Mouse (Mus musculus): ENCODE results near the gene Prr3. TPM values are rescaled to one million over a fixed set of nuclear protein-coding genes. Genes with fewer than 3 reads are reported as not detected.
A peak's percentile ranks its signal among the peaks of the same experiment; 100 is the strongest.

Prr3 gene
- total RNA-seq, 1 experiment = 13.8 TPM

GRCm38 (mm10) chr17:35997713-35998510, 17.9 kb upstream of the Prr3 start:
- Histone ChIP-seq H3K9ac (ENCODE audit: insufficient read depth, low read depth, low read length, poor library complexity, severe bottlenecking) (no peak overlapping the region), H3K27ac (ENCODE audit: insufficient read depth, low read depth, low read length, poor library complexity, severe bottlenecking) (no peak overlapping the region), H3K9me3 (ENCODE audit: control insufficient read depth, insufficient read depth, low read depth, low read length) (no peaks in the 10 kb centered on the region), H3K4me3 (ENCODE audit: insufficient read depth in 1 of 2, low read depth in 1 of 2, low read length in 2 of 2, poor library complexity in 1 of 2, severe bottlenecking in 1 of 2) (peak overlapping the region in 1 of 2 experiments; percentile 28; a peak in 1 of 4 replicates), H3K4me1 (ENCODE audit: control insufficient read depth in 2 of 2, insufficient read depth in 2 of 2, low read length in 2 of 2, poor library complexity in 1 of 2) (peaks cover 5 to 12% of the 10 kb centered on the region in 2 experiments), H3K36me3 (ENCODE audit: control insufficient read depth, insufficient read depth, low read length, poor library complexity, severe bottlenecking) (no peaks in the 10 kb centered on the region)
- DNase-seq (ENCODE audit: low read depth, low spot score) = no peak
- TF ChIP-seq MAFK (IDR thresholded peaks at IDR 0.05; ENCODE audit: insufficient read depth, low read depth, low read length) = no peak
- TF ChIP-seq HCFC1 (IDR thresholded peaks at IDR 0.05; ENCODE audit: borderline replicate concordance, insufficient read depth, low read length) = no peak
- no peak for TF ChIP-seq ZC3H11A (IDR thresholded peaks at IDR 0.05; ENCODE audit: borderline replicate concordance, low read depth, low read length)
- TF ChIP-seq CHD2 (IDR thresholded peaks at IDR 0.05; ENCODE audit: low read depth, low read length) = no peak
- no peak for TF ChIP-seq ZNF384 (IDR thresholded peaks at IDR 0.05; ENCODE audit: low read depth, low read length)
- in situ Hi-C loops (cut with MboI; ENCODE audit: low sequenced_read_pairs in 2 of 2, unreplicated experiment in 2 of 2) = loop anchor here (10.0 to 25.0 kb wide), 2 partner anchors 114 to 117 kb away; partner anchors contain the start of gene Gm19684 (in 1 of the 2)

- TF ChIP-seq MAFK (IDR thresholded peaks at IDR 0.05; ENCODE audit: insufficient read depth, low read depth, low read length) (no peak), CHD2 (IDR thresholded peaks at IDR 0.05; ENCODE audit: low read depth, low read length) (no peak), ZNF384 (IDR thresholded peaks at IDR 0.05; ENCODE audit: low read depth, low read length) (0 out of 2 replicates have a peak, but pooled peaks have one; percentile 42), HCFC1 (IDR thresholded peaks at IDR 0.05; ENCODE audit: borderline replicate concordance, insufficient read depth, low read length) (peak; percentile 61; the same call in 1 of the 2 replicates), ZC3H11A (IDR thresholded peaks at IDR 0.05; ENCODE audit: borderline replicate concordance, low read depth, low read length) (peak; percentile 68; the same call in 1 of the 2 replicates)
- Histone ChIP-seq H3K4me3 (ENCODE audit: insufficient read depth in 1 of 2, low read depth in 1 of 2, low read length in 2 of 2, poor library complexity in 1 of 2, severe bottlenecking in 1 of 2) (no peak overlapping the region), H3K27ac (ENCODE audit: insufficient read depth, low read depth, low read length, poor library complexity, severe bottlenecking) (no peak overlapping the region), H3K9ac (ENCODE audit: insufficient read depth, low read depth, low read length, poor library complexity, severe bottlenecking) (no peak overlapping the region), H3K4me1 (ENCODE audit: control insufficient read depth in 2 of 2, insufficient read depth in 2 of 2, low read length in 2 of 2, poor library complexity in 1 of 2) (peaks cover 5 to 13% of the 10 kb centered on the region in 2 experiments), H3K9me3 (ENCODE audit: control insufficient read depth, insufficient read depth, low read depth, low read length) (no peaks in the 10 kb centered on the region), H3K36me3 (ENCODE audit: control insufficient read depth, insufficient read depth, low read length, poor library complexity, severe bottlenecking) (no peaks in the 10 kb centered on the region)
- in situ Hi-C loops (cut with MboI; ENCODE audit: low sequenced_read_pairs in 2 of 2, unreplicated experiment in 2 of 2) = loop anchor here (10.0 to 25.0 kb wide), 2 partner anchors 115 to 118 kb away; partner anchors contain the start of gene Gm19684 (in 1 of the 2)
- DNase-seq (ENCODE audit: low read depth, low spot score) = peak; percentile 100
Measured at GRCm38 (mm10) chr17:35996949-35997348, 16.9 kb upstream of the Prr3 start.

GRCm38 (mm10) chr17:35994879-35995240, 14.8 kb upstream of the Prr3 start:
- Histone ChIP-seq H3K4me1 (ENCODE audit: control insufficient read depth in 2 of 2, insufficient read depth in 2 of 2, low read length in 2 of 2, poor library complexity in 1 of 2) (peaks cover 5 to 8% of the 10 kb centered on the region in 2 experiments), H3K4me3 (ENCODE audit: insufficient read depth in 1 of 2, low read depth in 1 of 2, low read length in 2 of 2, poor library complexity in 1 of 2, severe bottlenecking in 1 of 2) (peak overlapping the region; percentile 74 to 93), H3K9me3 (ENCODE audit: control insufficient read depth, insufficient read depth, low read depth, low read length) (no peaks in the 10 kb centered on the region), H3K27ac (ENCODE audit: insufficient read depth, low read depth, low read length, poor library complexity, severe bottlenecking) (no peak overlapping the region), H3K9ac (ENCODE audit: insufficient read depth, low read depth, low read length, poor library complexity, severe bottlenecking) (peak overlapping the region; percentile 77), H3K36me3 (ENCODE audit: control insufficient read depth, insufficient read depth, low read length, poor library complexity, severe bottlenecking) (no peaks in the 10 kb centered on the region)
- in situ Hi-C loops (cut with MboI; ENCODE audit: low sequenced_read_pairs in 2 of 2, unreplicated experiment in 2 of 2) = loop anchor here (10.0 to 25.0 kb wide), 2 partner anchors 117 to 120 kb away; partner anchors contain the start of gene Gm19684 (in 1 of the 2)
- TF ChIP-seq ZNF384 (IDR thresholded peaks at IDR 0.05; ENCODE audit: low read depth, low read length) (no peak), MAFK (IDR thresholded peaks at IDR 0.05; ENCODE audit: insufficient read depth, low read depth, low read length) (no peak), HCFC1 (IDR thresholded peaks at IDR 0.05; ENCODE audit: borderline replicate concordance, insufficient read depth, low read length) (no peak), CHD2 (IDR thresholded peaks at IDR 0.05; ENCODE audit: low read depth, low read length) (no peak), ZC3H11A (IDR thresholded peaks at IDR 0.05; ENCODE audit: borderline replicate concordance, low read depth, low read length) (no peak)
- DNase-seq (ENCODE audit: low read depth, low spot score) = no peak

GRCm38 (mm10) chr17:35994175-35994878, 14.3 kb upstream of the Prr3 start:
- peaks cover 5 to 8% of the 10 kb centered on the region in 2 experiments for H3K4me1 ChIP-seq (ENCODE audit: control insufficient read depth in 2 of 2, insufficient read depth in 2 of 2, low read length in 2 of 2, poor library complexity in 1 of 2)
- TF ChIP-seq ZNF384 (IDR thresholded peaks at IDR 0.05; ENCODE audit: low read depth, low read length) (no peak), ZC3H11A (IDR thresholded peaks at IDR 0.05; ENCODE audit: borderline replicate concordance, low read depth, low read length) (no peak), CHD2 (IDR thresholded peaks at IDR 0.05; ENCODE audit: low read depth, low read length) (no peak), HCFC1 (IDR thresholded peaks at IDR 0.05; ENCODE audit: borderline replicate concordance, insufficient read depth, low read length) (no peak), MAFK (IDR thresholded peaks at IDR 0.05; ENCODE audit: insufficient read depth, low read depth, low read length) (no peak)
- H3K27ac ChIP-seq (ENCODE audit: insufficient read depth, low read depth, low read length, poor library complexity, severe bottlenecking) = no peak overlapping the region
- H3K36me3 ChIP-seq (ENCODE audit: control insufficient read depth, insufficient read depth, low read length, poor library complexity, severe bottlenecking) = no peaks in the 10 kb centered on the region
- DNase-seq (ENCODE audit: low read depth, low spot score) = no peak
- H3K4me3 ChIP-seq (ENCODE audit: insufficient read depth in 1 of 2, low read depth in 1 of 2, low read length in 2 of 2, poor library complexity in 1 of 2, severe bottlenecking in 1 of 2) = peak overlapping the region; percentile 74 to 93
- in situ Hi-C loops (cut with MboI; ENCODE audit: low sequenced_read_pairs in 2 of 2, unreplicated experiment in 2 of 2) = loop anchor here (10.0 to 25.0 kb wide), 2 partner anchors 118 to 120 kb away; partner anchors contain the start of gene Gm19684 (in 1 of the 2)
- no peaks in the 10 kb centered on the region for H3K9me3 ChIP-seq (ENCODE audit: control insufficient read depth, insufficient read depth, low read depth, low read length)
- H3K9ac ChIP-seq (ENCODE audit: insufficient read depth, low read depth, low read length, poor library complexity, severe bottlenecking) = peak overlapping the region; percentile 77
